Mouse (Mus musculus) stomach, postnatal 0 days (tissue): ENCODE measurements around the gene Myod1. TPM values are rescaled to one million over a fixed set of nuclear protein-coding genes. Genes with fewer than 3 reads are reported as not detected.
A peak's percentile ranks its signal among the peaks of the same experiment; 100 is the strongest.

Experiments
- ATAC-seq: fragments of 200-750 bp; cut with Nextera tagmentation; 2 replicates; pipeline ENCODE4 v1.8.0; 2017; ENCODE audit not compliant: low FRiP score, low TSS enrichment
- DNase-seq: peaks from one replicate; pipeline ENCODE4 v3.0.0-alpha.2; 2016; ENCODE audit warnings: low spot score
- H3K27ac ChIP-seq: fragments of 300-500 bp; sonication (generic); replicated peaks from 2 replicates; pipeline ENCODE4 v1.5.1; 2014; ENCODE audit warnings: mild to moderate bottlenecking, control low read depth
- H3K27me3 ChIP-seq: fragments of 300-500 bp; sonication (generic); 2 replicates; pipeline ENCODE4 v1.6.1; 2014; ENCODE audit warnings: low read length; ENCODE audit not compliant: control insufficient read depth, insufficient read depth
- H3K36me3 ChIP-seq: fragments of 300-500 bp; sonication (generic); 2 replicates; pipeline ENCODE4 v1.6.1; 2014; ENCODE audit warnings: low read length, mixed read lengths; ENCODE audit not compliant: control insufficient read depth, insufficient read depth
- H3K4me1 ChIP-seq: fragments of 300-500 bp; sonication (generic); replicated peaks from 2 replicates; pipeline ENCODE4 v1.6.1; 2014; ENCODE audit warnings: antibody characterized with exemption; ENCODE audit not compliant: control insufficient read depth, insufficient read depth
- H3K4me2 ChIP-seq: fragments of 300-500 bp; sonication (generic); replicated peaks from 2 replicates; pipeline ENCODE4 v1.6.1; 2014; ENCODE audit warnings: low read depth, mild to moderate bottlenecking, control low read depth, moderate library complexity
- H3K4me3 ChIP-seq: fragments of 300-500 bp; sonication (generic); 2 replicates; pipeline ENCODE4 v1.5.1; 2014; ENCODE audit warnings: low read depth, low read length, control low read depth
- H3K9ac ChIP-seq: fragments of 300-500 bp; sonication (generic); 2 replicates; pipeline ENCODE4 v1.6.1; 2014; ENCODE audit warnings: mild to moderate bottlenecking, low read length, control low read depth, mixed read lengths
- H3K9me3 ChIP-seq: fragments of 300-500 bp; sonication (generic); 2 replicates; pipeline ENCODE4 v1.6.1; 2016; ENCODE audit warnings: low read length; ENCODE audit not compliant: control insufficient read depth
- CTCF ChIP-seq: IDR thresholded peaks from 2 replicates; pipeline ENCODE4 v1.5.1; 2016; ENCODE audit warnings: antibody characterized with exemption, low read depth, mild to moderate bottlenecking, moderate library complexity
- EP300 ChIP-seq: optimal IDR thresholded peaks from 2 replicates; pipeline ENCODE3; 2016; ENCODE audit warnings: antibody characterized with exemption
- WGBS: fragments of 180-500 bp; shearing (Covaris S2); extraction: QIAGEN DNeasy Blood & Tissue Kit; methylation state at CpG from one replicate; pipeline ENCODE4 v1.1.7; 2014; 5-methylcytosine and 5-hydroxymethylcytosine counted together
- polyA plus RNA-seq: library from polyadenylated mRNA; unstranded; fragments of >200 nt; fragmentation: Nextera tagmentation; extraction: Ambion mirVana; gene quantifications from 2 replicates; pipeline ENCODE4 v1.2.1, GENCODE M21; 2015

The Myod1 gene
- polyA plus RNA-seq, 1 experiment from 2014 or later: 0.50 TPM

GRCm38 (mm10) chr7:46361776-46362175 is 14.5 kb upstream of the Myod1 start:
- Histone ChIP-seq H3K4me2 (no peak overlapping the region), H3K36me3 (no peaks in the 10 kb centered on the region), H3K4me3 (no peak overlapping the region), H3K27me3 (no peaks in the 10 kb centered on the region), H3K9me3 (no peaks in the 10 kb centered on the region), H3K4me1 (no peaks in the 10 kb centered on the region), H3K27ac (no peak overlapping the region), H3K9ac (no peak overlapping the region)
- ATAC-seq (no peak), DNase-seq (no peak)
- TF ChIP-seq CTCF: no peak
- no peak for TF ChIP-seq EP300

DNA sequence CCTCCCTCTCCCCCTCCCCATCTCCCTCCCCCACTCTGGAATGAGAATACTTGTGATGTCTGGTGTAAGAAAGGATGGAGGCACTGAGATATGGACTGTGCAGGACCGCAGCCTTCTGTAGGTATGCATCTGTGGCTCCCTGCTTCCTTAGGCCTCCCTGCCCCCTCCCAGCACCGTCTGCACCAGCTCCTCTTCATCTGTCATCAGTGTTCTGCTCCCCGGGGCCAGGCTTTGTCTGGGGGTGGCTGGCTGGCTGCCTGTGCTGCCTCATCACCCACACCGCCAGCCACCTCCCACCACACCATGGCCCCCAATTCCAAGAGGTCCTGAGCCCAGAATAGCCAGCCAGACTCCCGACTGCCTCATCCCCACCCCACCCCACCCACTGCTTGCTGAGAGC is 12.1 kb upstream of the Myod1 start:
- ATAC-seq (no peak), DNase-seq (no peak)
- Histone ChIP-seq H3K36me3 (no peaks in the 10 kb centered on the region), H3K4me2 (no peak overlapping the region), H3K9ac (no peak overlapping the region), H3K27ac (no peak overlapping the region), H3K4me3 (no peak overlapping the region), H3K9me3 (no peaks in the 10 kb centered on the region), H3K4me1 (no peaks in the 10 kb centered on the region), H3K27me3 (no peaks in the 10 kb centered on the region)
- WGBS: 43% methylated on average over 5 of the region's 5 CpGs
- TF ChIP-seq CTCF (no peak), EP300 (no peak)

DNA sequence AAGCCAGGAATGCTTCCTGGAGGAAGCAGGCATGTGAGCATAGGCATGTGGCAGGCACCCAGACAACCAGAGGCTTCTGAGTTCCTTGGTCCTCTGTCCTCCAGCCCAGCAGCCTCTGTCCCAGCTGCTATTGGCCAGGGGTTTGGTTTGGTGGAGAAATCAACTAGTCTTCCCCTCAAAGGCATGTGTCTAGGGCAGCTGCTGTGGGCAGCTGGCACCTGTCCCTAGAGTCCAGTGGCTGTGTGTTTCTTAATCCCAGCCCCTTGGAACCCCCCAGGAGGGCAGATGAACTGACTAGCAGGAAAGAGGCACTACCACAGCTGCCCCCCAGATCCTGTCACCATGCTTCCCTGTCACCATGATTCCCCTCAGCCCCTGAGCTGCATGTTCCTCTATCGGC is 10.5 kb upstream of the Myod1 start:
- Histone ChIP-seq H3K4me3 (no peak overlapping the region), H3K9me3 (no peaks in the 10 kb centered on the region), H3K4me2 (no peak overlapping the region), H3K27ac (no peak overlapping the region), H3K27me3 (no peaks in the 10 kb centered on the region), H3K9ac (no peak overlapping the region), H3K36me3 (no peaks in the 10 kb centered on the region), H3K4me1 (no peaks in the 10 kb centered on the region)
- ATAC-seq (no peak), DNase-seq (no peak)
- no peak for TF ChIP-seq CTCF
- TF ChIP-seq EP300: no peak
- WGBS: 76% methylated on average over 1 of the region's 1 CpGs

DNA sequence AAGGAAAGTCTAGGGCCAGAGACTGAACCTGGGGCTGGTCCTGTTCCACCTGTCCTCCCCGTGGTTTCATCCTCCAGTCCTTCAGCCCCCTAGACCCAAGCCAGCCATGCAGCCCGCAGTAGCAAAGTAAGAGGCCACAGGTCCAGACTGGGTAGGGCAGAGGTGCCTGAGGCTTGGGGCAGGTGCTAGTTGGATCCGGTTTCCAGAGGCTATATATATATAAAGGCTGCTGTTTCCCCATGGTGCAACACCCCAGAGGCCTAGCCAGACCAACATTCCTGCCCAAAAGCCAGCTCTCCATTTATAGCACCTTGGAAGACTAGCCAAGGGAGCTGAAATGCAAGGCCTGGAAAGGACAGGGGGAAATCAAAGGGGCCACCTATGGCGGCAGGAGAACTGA is 5.2 kb upstream of the Myod1 start:
- Histone ChIP-seq H3K27me3 (peaks cover 2% of the 10 kb centered on the region; the same call in 1 of the 2 replicates), H3K4me2 (no peak overlapping the region), H3K9me3 (no peaks in the 10 kb centered on the region), H3K9ac (no peak overlapping the region), H3K27ac (no peak overlapping the region), H3K4me3 (no peak overlapping the region), H3K4me1 (no peaks in the 10 kb centered on the region), H3K36me3 (no peaks in the 10 kb centered on the region)
- WGBS: 66% methylated on average over 4 of the region's 4 CpGs
- ATAC-seq (no peak), DNase-seq (no peak)
- TF ChIP-seq EP300 (no peak), CTCF (no peak)

DNA sequence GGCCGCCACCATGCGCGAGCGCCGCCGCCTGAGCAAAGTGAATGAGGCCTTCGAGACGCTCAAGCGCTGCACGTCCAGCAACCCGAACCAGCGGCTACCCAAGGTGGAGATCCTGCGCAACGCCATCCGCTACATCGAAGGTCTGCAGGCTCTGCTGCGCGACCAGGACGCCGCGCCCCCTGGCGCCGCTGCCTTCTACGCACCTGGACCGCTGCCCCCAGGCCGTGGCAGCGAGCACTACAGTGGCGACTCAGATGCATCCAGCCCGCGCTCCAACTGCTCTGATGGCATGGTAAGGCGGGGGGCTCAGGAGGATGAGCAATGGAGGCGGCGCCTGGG is 703 bp downstream of the Myod1 start:
- H3K27me3 ChIP-seq: peaks cover 17% of the 10 kb centered on the region; the same call in 1 of the 2 replicates
- WGBS: under 1% methylated on average over 33 of the region's 33 CpGs

DNA sequence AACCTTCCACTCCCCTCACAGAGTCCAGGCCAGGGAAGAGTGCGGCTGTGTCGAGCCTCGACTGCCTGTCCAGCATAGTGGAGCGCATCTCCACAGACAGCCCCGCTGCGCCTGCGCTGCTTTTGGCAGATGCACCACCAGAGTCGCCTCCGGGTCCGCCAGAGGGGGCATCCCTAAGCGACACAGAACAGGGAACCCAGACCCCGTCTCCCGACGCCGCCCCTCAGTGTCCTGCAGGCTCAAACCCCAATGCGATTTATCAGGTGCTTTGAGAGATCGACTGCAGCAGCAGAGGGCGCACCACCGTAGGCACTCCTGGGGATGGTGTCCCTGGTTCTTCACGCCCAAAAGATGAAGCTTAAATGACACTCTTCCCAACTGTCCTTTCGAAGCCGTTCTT is 1.8 kb downstream of the Myod1 start:
- Histone ChIP-seq H3K9me3 (no peaks in the 10 kb centered on the region), H3K27ac (no peak overlapping the region), H3K4me1 (no peaks in the 10 kb centered on the region), H3K9ac (no peak overlapping the region), H3K4me3 (no peak overlapping the region), H3K27me3 (peaks cover 17% of the 10 kb centered on the region; the same call in 1 of the 2 replicates), H3K36me3 (no peaks in the 10 kb centered on the region), H3K4me2 (no peak overlapping the region)
- WGBS: 3% methylated on average over 22 of the region's 22 CpGs
- DNase-seq (no peak), ATAC-seq (no peak)
- TF ChIP-seq EP300: no peak
- TF ChIP-seq CTCF: peak; percentile 58

More for the DNA sequence above, 703 bp downstream of the Myod1 start:
- TF ChIP-seq EP300 (no peak), CTCF (peak; percentile 66)
- H3K4me3 ChIP-seq: peak overlapping the region; percentile 6; the same call in 1 of the 2 replicates
- no peak overlapping the region for H3K4me2 ChIP-seq
- no peaks in the 10 kb centered on the region for H3K36me3 ChIP-seq
- H3K4me1 ChIP-seq: no peaks in the 10 kb centered on the region
- ATAC-seq: 0 out of 2 replicates have a peak, but pooled peaks have one; percentile 34
- H3K9ac ChIP-seq: no peak overlapping the region
- DNase-seq: peak; percentile 37
- H3K9me3 ChIP-seq: no peaks in the 10 kb centered on the region
- no peak overlapping the region for H3K27ac ChIP-seq
